Mouse (Mus musculus): ENCODE data around the gene Zfp653.

Zfp653 gene

DNA sequence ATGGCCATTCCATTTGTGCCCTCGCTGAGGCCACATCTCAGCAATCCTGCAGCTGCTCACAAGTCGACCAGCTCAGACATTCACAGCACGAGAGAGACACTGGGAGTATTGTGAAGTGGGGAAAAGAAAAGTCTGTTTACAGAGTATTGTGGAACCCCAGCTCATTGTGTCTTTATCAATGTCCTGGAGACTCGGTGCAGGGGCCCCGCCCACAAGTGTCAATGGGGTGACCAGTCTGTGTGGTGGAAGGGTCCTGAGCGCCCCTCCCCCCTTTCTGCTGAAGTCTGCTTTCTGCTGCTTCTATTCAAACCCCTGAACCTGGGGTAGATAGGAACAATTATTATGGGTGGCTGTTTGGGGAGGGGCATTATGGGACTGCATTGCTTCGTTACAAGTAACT, 42.7 kb downstream of the Zfp653 start:
- no peak for DNase-seq (ENCODE audit: low spot score)

GRCm38 (mm10) chr9:22024592-22024991, 46.6 kb downstream of the Zfp653 start:
- DNase-seq (ENCODE audit: low spot score) = no peak

- DNase-seq (ENCODE audit: low spot score) = no peak
Observed at GRCm38 (mm10) chr9:22017208-22017825, 53.9 kb downstream of the Zfp653 start.

DNA sequence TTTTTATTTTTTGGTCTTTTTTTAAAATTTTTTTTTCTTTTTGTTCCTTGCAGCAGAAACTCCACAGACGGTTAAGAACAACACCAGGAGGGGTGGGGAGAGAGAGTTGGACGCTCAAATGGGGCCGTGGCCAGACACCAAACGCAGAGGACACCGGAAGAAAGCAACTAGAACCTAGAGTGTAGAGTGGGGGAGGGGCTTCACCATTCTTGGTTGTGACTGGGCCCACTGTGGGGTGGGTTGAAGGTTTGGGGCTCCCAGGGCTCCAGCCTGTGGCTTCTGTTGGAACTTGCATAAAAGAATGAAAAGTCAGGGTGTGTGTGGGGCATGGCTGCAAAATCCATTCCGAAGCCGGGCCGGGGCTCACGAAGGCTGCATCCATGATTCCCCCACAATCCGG, 54.9 kb downstream of the Zfp653 start:
- no peak for DNase-seq (ENCODE audit: low spot score)

- no peak for DNase-seq (ENCODE audit: low spot score)
Observed at GRCm38 (mm10) chr9:22012731-22013130, 58.4 kb downstream of the Zfp653 start.

DNA sequence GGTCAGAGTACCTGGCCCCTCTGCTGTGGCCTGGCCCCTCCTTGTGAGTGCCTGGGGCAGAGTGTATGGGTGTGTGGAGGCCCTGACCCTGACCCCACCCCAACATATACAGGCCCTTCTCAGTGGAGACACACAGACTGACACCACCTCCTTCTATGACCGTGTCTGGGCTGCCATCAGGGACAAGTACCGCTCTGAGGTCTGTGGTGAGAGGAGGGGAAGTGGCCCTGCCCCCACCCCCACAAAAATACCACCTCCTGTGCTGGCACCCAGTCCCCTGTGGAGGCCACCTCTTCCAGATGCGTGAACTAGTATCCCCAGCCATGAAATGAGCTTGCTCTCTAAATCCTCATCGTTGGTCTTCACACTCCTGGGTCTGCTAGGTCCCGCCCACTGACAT, 60.1 kb downstream of the Zfp653 start:
- DNase-seq (ENCODE audit: low spot score) = no peak
